23 mouse cellular contexts compared by ENCODE assay signal in the genomic region with DNA sequence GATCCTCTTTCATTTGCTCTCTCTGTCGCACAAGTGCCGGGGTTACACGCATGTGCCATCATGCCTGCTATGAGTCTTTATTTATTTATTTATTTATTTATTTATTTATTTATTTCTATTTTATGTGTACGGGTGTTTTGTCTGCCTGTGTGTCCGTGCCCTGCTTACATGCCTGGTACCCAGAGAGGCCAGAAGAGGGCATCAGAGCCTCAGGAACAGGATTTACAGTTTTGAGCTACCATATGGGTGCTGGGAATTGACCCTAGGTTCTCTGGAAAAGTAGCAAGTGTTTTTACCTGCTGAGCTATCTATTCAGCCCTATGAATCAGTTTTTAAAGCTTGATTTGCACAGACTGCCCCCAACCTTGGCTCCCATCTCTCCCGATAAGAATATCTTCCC. TPM values are rescaled to one million over a fixed set of nuclear protein-coding genes. Genes with fewer than 3 reads are reported as not detected.
DNase-seq lines count a peak whose midpoint lies in the region; ATAC-seq and TF ChIP-seq lines count a peak whose summit lies in the region.
"Had no signal": no experiment of that assay in that cellular context is flagged by ENCODE, and none has a peak within 500 bp of the region (broad histone marks: within the 10 kb centered on the region; RNA-seq: fewer than 3 reads in every experiment).

No protein-coding gene starts in this region.

- H3K4me2 ChIP-seq in hindbrain, embryonic 15.5 days: no peak overlapping the region
- H3K4me2 ChIP-seq in hindbrain, embryonic 11.5 days (replicated peaks; ENCODE audit: low read depth, low read length): no peak overlapping the region
- H3K4me2 ChIP-seq in liver, postnatal 0 days (ENCODE audit: low read depth, low read length): no peak overlapping the region
- H3K4me2 ChIP-seq in liver, embryonic 12.5 days: no peak overlapping the region
- H3K4me2 ChIP-seq in stomach, postnatal 0 days (replicated peaks; ENCODE audit: low read depth): no peak overlapping the region
- H3K4me2 ChIP-seq: embryonic facial prominence, embryonic 13.5 days; limb, embryonic 15.5 days; lung, embryonic 15.5 days; midbrain, embryonic 12.5 days; stomach, embryonic 15.5 days had no signal

- no peak overlapping the region for H3K9ac ChIP-seq in hindbrain, embryonic 15.5 days
- H3K9ac ChIP-seq in hindbrain, embryonic 11.5 days (ENCODE audit: low read depth, low read length): no peak overlapping the region
- no peak overlapping the region for H3K9ac ChIP-seq in liver, postnatal 0 days (replicated peaks)
- no peak overlapping the region for H3K9ac ChIP-seq in liver, embryonic 12.5 days
- no peak overlapping the region for H3K9ac ChIP-seq in ES-E14 (ENCODE audit: insufficient read depth, low read depth, low read length, poor library complexity, severe bottlenecking)
- no peak overlapping the region for H3K9ac ChIP-seq in stomach, postnatal 0 days (ENCODE audit: low read length)
- H3K9ac ChIP-seq: embryonic facial prominence, embryonic 13.5 days; limb, embryonic 15.5 days; lung, embryonic 15.5 days; midbrain, embryonic 12.5 days; stomach, embryonic 15.5 days had no signal

- TF ChIP-seq EP300 in liver, postnatal 0 days (IDR thresholded peaks at IDR 0.05; ENCODE audit: low read depth): no peak
- TF ChIP-seq EP300 in stomach, postnatal 0 days (optimal IDR thresholded peaks at IDR 0.05): no peak

- no peaks in the 10 kb centered on the region for H3K27me3 ChIP-seq in hindbrain, embryonic 15.5 days
- H3K27me3 ChIP-seq in hindbrain, embryonic 11.5 days (ENCODE audit: control insufficient read depth, insufficient read depth, low read length): peaks cover 2% of the 10 kb centered on the region; the same call in 1 of the 2 replicates
- H3K27me3 ChIP-seq in liver, postnatal 0 days (ENCODE audit: insufficient read depth, low read length): no peaks in the 10 kb centered on the region
- H3K27me3 ChIP-seq in liver, embryonic 12.5 days (replicated peaks): peaks cover 37% of the 10 kb centered on the region
- H3K27me3 ChIP-seq in stomach, postnatal 0 days (ENCODE audit: control insufficient read depth, insufficient read depth, low read length): no peaks in the 10 kb centered on the region
- H3K27me3 ChIP-seq: limb, embryonic 15.5 days; lung, embryonic 15.5 days; midbrain, embryonic 12.5 days; neural tube, embryonic 13.5 days had no signal

- no peak for DNase-seq in hindbrain, embryonic 11.5 days (ENCODE audit: low spot score)
- no peak for DNase-seq in liver, postnatal 0 days
- no peak for DNase-seq in ES-E14 (ENCODE audit: low read depth, low spot score)
- no peak for DNase-seq in stomach, postnatal 0 days (ENCODE audit: low spot score)
- no peak for DNase-seq in right cerebral cortex, postnatal 14 days
- no peak for DNase-seq in c-Kit-positive CD71-positive TER-119-positive erythroid progenitor cells, embryonic 14.5 days (ENCODE audit: low spot score)
- DNase-seq: adrenal gland, adult 2 months; B cell, adult 2 months; gastrocnemius, postnatal 25 days; heart, adult 2 months; heart, postnatal 36 days; right cerebral cortex, postnatal 25 days; thymus, adult 2 months had no signal

- no peaks in the 10 kb centered on the region for H3K9me3 ChIP-seq in hindbrain, embryonic 15.5 days
- no peaks in the 10 kb centered on the region for H3K9me3 ChIP-seq in hindbrain, embryonic 11.5 days (ENCODE audit: control insufficient read depth, low read length)
- no peaks in the 10 kb centered on the region for H3K9me3 ChIP-seq in liver, postnatal 0 days (ENCODE audit: low read length)
- H3K9me3 ChIP-seq in liver, embryonic 12.5 days (replicated peaks): no peaks in the 10 kb centered on the region
- H3K9me3 ChIP-seq in ES-E14 (ENCODE audit: control insufficient read depth, insufficient read depth, low read depth, low read length): no peaks in the 10 kb centered on the region
- H3K9me3 ChIP-seq in stomach, postnatal 0 days (ENCODE audit: control insufficient read depth, low read length): no peaks in the 10 kb centered on the region
- H3K9me3 ChIP-seq: embryonic facial prominence, embryonic 13.5 days; G1E; limb, embryonic 15.5 days; lung, embryonic 15.5 days; midbrain, embryonic 12.5 days; neural tube, embryonic 13.5 days; stomach, embryonic 15.5 days had no signal

- in situ Hi-C loops in ES-E14 (cut with MboI; ENCODE audit: low sequenced_read_pairs in 2 of 2, unreplicated experiment in 2 of 2): no loop called here

- TF ChIP-seq CTCF in liver, postnatal 0 days (IDR thresholded peaks at IDR 0.05; ENCODE audit: low read depth): 0 out of 2 replicates have a peak, but pooled peaks have one; percentile 11
- peak; percentile 23; the same call in 1 of the 2 replicates for TF ChIP-seq CTCF in stomach, postnatal 0 days (IDR thresholded peaks at IDR 0.05; ENCODE audit: low read depth)

- peaks cover 23% of the 10 kb centered on the region for H3K4me1 ChIP-seq in hindbrain, embryonic 15.5 days (replicated peaks)
- H3K4me1 ChIP-seq in hindbrain, embryonic 11.5 days (replicated peaks; ENCODE audit: control insufficient read depth, insufficient read depth, low read length): peaks cover 7% of the 10 kb centered on the region; the same call in 1 of the 2 replicates
- H3K4me1 ChIP-seq in liver, postnatal 0 days (ENCODE audit: insufficient read depth): no peaks in the 10 kb centered on the region
- no peaks in the 10 kb centered on the region for H3K4me1 ChIP-seq in liver, embryonic 12.5 days
- peaks cover 0 to 4% of the 10 kb centered on the region in 2 experiments; a peak in 1 of 4 replicates for H3K4me1 ChIP-seq in ES-E14 (ENCODE audit: control insufficient read depth in 2 of 2, insufficient read depth in 2 of 2, low read length in 2 of 2, poor library complexity in 1 of 2)
- no peaks in the 10 kb centered on the region for H3K4me1 ChIP-seq in stomach, postnatal 0 days (replicated peaks; ENCODE audit: control insufficient read depth, insufficient read depth)

- peak overlapping the region; percentile 92; the same call in 1 of the 2 replicates for H3K27ac ChIP-seq in hindbrain, embryonic 15.5 days (replicated peaks)
- H3K27ac ChIP-seq in hindbrain, embryonic 11.5 days (ENCODE audit: low read depth, low read length): no peak overlapping the region
- no peak overlapping the region for H3K27ac ChIP-seq in liver, postnatal 0 days (ENCODE audit: low read depth)
- no peak overlapping the region for H3K27ac ChIP-seq in liver, embryonic 12.5 days
- H3K27ac ChIP-seq in ES-E14 (ENCODE audit: insufficient read depth, low read depth, low read length, poor library complexity, severe bottlenecking): no peak overlapping the region
- H3K27ac ChIP-seq in stomach, postnatal 0 days (replicated peaks): no peak overlapping the region
- H3K27ac ChIP-seq: embryonic facial prominence, embryonic 13.5 days; heart, adult 2 months; limb, embryonic 15.5 days; lung, embryonic 15.5 days; stomach, embryonic 15.5 days had no signal

- WGBS in hindbrain, embryonic 15.5 days: 89% methylated on average over 6 of the region's 6 CpGs
- WGBS in hindbrain, embryonic 11.5 days: 94% methylated on average over 6 of the region's 6 CpGs
- 79% methylated on average over 6 of the region's 6 CpGs for WGBS in liver, postnatal 0 days (ENCODE audit: insufficient replicate concordance)
- WGBS in liver, embryonic 12.5 days (ENCODE audit: insufficient replicate concordance): 76% methylated on average over 6 of the region's 6 CpGs
- 89% methylated on average over 6 of the region's 6 CpGs for WGBS in stomach, postnatal 0 days

- H3K4me3 ChIP-seq in hindbrain, embryonic 15.5 days: no peak overlapping the region
- H3K4me3 ChIP-seq in hindbrain, embryonic 11.5 days (ENCODE audit: low read depth, low read length): no peak overlapping the region
- no peak overlapping the region for H3K4me3 ChIP-seq in liver, postnatal 0 days (ENCODE audit: low read depth, low read length)
- no peak overlapping the region for H3K4me3 ChIP-seq in liver, embryonic 12.5 days
- H3K4me3 ChIP-seq in ES-E14 (ENCODE audit: insufficient read depth in 1 of 2, low read depth in 1 of 2, low read length in 2 of 2, poor library complexity in 1 of 2, severe bottlenecking in 1 of 2): no peak overlapping the region
- H3K4me3 ChIP-seq in stomach, postnatal 0 days (ENCODE audit: low read depth, low read length): no peak overlapping the region
- H3K4me3 ChIP-seq: embryonic facial prominence, embryonic 13.5 days; heart, adult 2 months; limb, embryonic 15.5 days; lung, embryonic 15.5 days; midbrain, embryonic 12.5 days; neural tube, embryonic 13.5 days; stomach, embryonic 15.5 days had no signal

- ATAC-seq in hindbrain, embryonic 15.5 days (ENCODE audit: low FRiP score, low read depth): no peak
- ATAC-seq in hindbrain, embryonic 11.5 days (ENCODE audit: low FRiP score): no peak
- ATAC-seq in liver, postnatal 0 days: no peak
- ATAC-seq in liver, embryonic 12.5 days: no peak
- ATAC-seq in stomach, postnatal 0 days (ENCODE audit: low FRiP score, low TSS enrichment): no peak
- ATAC-seq: forebrain, embryonic 14.5 days had no signal

- H3K36me3 ChIP-seq in hindbrain, embryonic 15.5 days: no peaks in the 10 kb centered on the region
- no peaks in the 10 kb centered on the region for H3K36me3 ChIP-seq in hindbrain, embryonic 11.5 days (ENCODE audit: control insufficient read depth, insufficient read depth, low read length)
- no peaks in the 10 kb centered on the region for H3K36me3 ChIP-seq in liver, postnatal 0 days (replicated peaks; ENCODE audit: insufficient read depth, low read length)
- no peaks in the 10 kb centered on the region for H3K36me3 ChIP-seq in liver, embryonic 12.5 days
- no peaks in the 10 kb centered on the region for H3K36me3 ChIP-seq in ES-E14 (ENCODE audit: control insufficient read depth, insufficient read depth, low read length, poor library complexity, severe bottlenecking)
- no peaks in the 10 kb centered on the region for H3K36me3 ChIP-seq in stomach, postnatal 0 days (ENCODE audit: control insufficient read depth, insufficient read depth, low read length)
- H3K36me3 ChIP-seq: embryonic facial prominence, embryonic 13.5 days; G1E; limb, embryonic 15.5 days; lung, embryonic 15.5 days; midbrain, embryonic 12.5 days; neural tube, embryonic 13.5 days; stomach, embryonic 15.5 days had no signal

RNA-seq across cellular contexts. Expression of a gene that starts 30.4 kb away (rescaled TPM):
- 7.1 and 7.7 TPM in 2 replicates for polyA plus RNA-seq in hindbrain, embryonic 15.5 days (2015; fragmentation: Nextera tagmentation; extraction: Ambion mirVana)
- polyA plus RNA-seq in hindbrain, embryonic 11.5 days (2014; fragmentation: Nextera tagmentation; extraction: Ambion mirVana): 6.6 and 7.0 TPM in 2 replicates
- 0.54 and 0.56 TPM in 2 replicates for polyA plus RNA-seq in liver, postnatal 0 days (2015; fragmentation: Nextera tagmentation; extraction: Ambion mirVana)
- 0.49 and 0.53 TPM in 2 replicates for polyA plus RNA-seq in liver, embryonic 12.5 days (2016; fragmentation: Nextera tagmentation; extraction: Ambion mirVana)
- 1.9 and 2.0 TPM in 2 replicates for total RNA-seq in ES-E14 (2012; rRNA removed)
- polyA plus RNA-seq in stomach, postnatal 0 days (2015; fragmentation: Nextera tagmentation; extraction: Ambion mirVana): 0.69 and 0.93 TPM in 2 replicates

RNA-seq across cellular contexts. Expression of a gene that starts 30.8 kb away (rescaled TPM):
- polyA plus RNA-seq in hindbrain, embryonic 15.5 days (2015; fragmentation: Nextera tagmentation; extraction: Ambion mirVana): 65.4 and 71.4 TPM in 2 replicates
- polyA plus RNA-seq in hindbrain, embryonic 11.5 days (2014; fragmentation: Nextera tagmentation; extraction: Ambion mirVana): 13.9 and 15.8 TPM in 2 replicates
- 3.0 and 3.6 TPM in 2 replicates for polyA plus RNA-seq in liver, postnatal 0 days (2015; fragmentation: Nextera tagmentation; extraction: Ambion mirVana)
- 8.7 and 9.6 TPM in 2 replicates for polyA plus RNA-seq in liver, embryonic 12.5 days (2016; fragmentation: Nextera tagmentation; extraction: Ambion mirVana)
- 9.3 and 10.4 TPM in 2 replicates for total RNA-seq in ES-E14 (2012; rRNA removed)
- 15.9 and 19.4 TPM in 2 replicates for polyA plus RNA-seq in stomach, postnatal 0 days (2015; fragmentation: Nextera tagmentation; extraction: Ambion mirVana)

RNA-seq across cellular contexts. Expression of a gene that starts 33.4 kb away (rescaled TPM):
- 24.1 and 25.2 TPM in 2 replicates for polyA plus RNA-seq in hindbrain, embryonic 15.5 days (2015; fragmentation: Nextera tagmentation; extraction: Ambion mirVana)
- polyA plus RNA-seq in hindbrain, embryonic 11.5 days (2014; fragmentation: Nextera tagmentation; extraction: Ambion mirVana): 26.0 and 28.7 TPM in 2 replicates
- 5.1 and 5.6 TPM in 2 replicates for polyA plus RNA-seq in liver, postnatal 0 days (2015; fragmentation: Nextera tagmentation; extraction: Ambion mirVana)
- polyA plus RNA-seq in liver, embryonic 12.5 days (2016; fragmentation: Nextera tagmentation; extraction: Ambion mirVana): 18.1 and 19.3 TPM in 2 replicates
- total RNA-seq in ES-E14 (2012; rRNA removed): 19.6 and 19.7 TPM in 2 replicates
- polyA plus RNA-seq in stomach, postnatal 0 days (2015; fragmentation: Nextera tagmentation; extraction: Ambion mirVana): 10.9 and 12.0 TPM in 2 replicates

RNA-seq across cellular contexts. Expression of a gene that starts 34.7 kb away (rescaled TPM):
- polyA plus RNA-seq in hindbrain, embryonic 15.5 days (2015; fragmentation: Nextera tagmentation; extraction: Ambion mirVana): 41.1 and 41.4 TPM in 2 replicates
- 38.0 and 38.1 TPM in 2 replicates for polyA plus RNA-seq in hindbrain, embryonic 11.5 days (2014; fragmentation: Nextera tagmentation; extraction: Ambion mirVana)
- polyA plus RNA-seq in liver, postnatal 0 days (2015; fragmentation: Nextera tagmentation; extraction: Ambion mirVana): 20.9 and 22.6 TPM in 2 replicates
- polyA plus RNA-seq in liver, embryonic 12.5 days (2016; fragmentation: Nextera tagmentation; extraction: Ambion mirVana): 47.7 and 50.2 TPM in 2 replicates
- total RNA-seq in ES-E14 (2012; rRNA removed): 32.5 and 34.3 TPM in 2 replicates
- polyA plus RNA-seq in stomach, postnatal 0 days (2015; fragmentation: Nextera tagmentation; extraction: Ambion mirVana): 30.5 and 30.7 TPM in 2 replicates
